Mouse (Mus musculus) thymus, adult 2 months (tissue): ENCODE measurements around the gene Exoc7.

Source experiments
- CTCF ChIP-seq: fragments of 200-500 bp; IDR thresholded peaks from 2 replicates; pipeline ENCODE4 v1.5.1; 2012; ENCODE audit warnings: mild to moderate bottlenecking, control low read depth, low read length, moderate library complexity, borderline replicate concordance; ENCODE audit not compliant: control insufficient read depth, poor library complexity, insufficient read depth; ENCODE audit errors: extremely low read depth
- POLR2A ChIP-seq: fragments of 200-500 bp; IDR thresholded peaks from 2 replicates; pipeline ENCODE4 v1.6.1; 2012; ENCODE audit warnings: mild to moderate bottlenecking, low read length, control low read depth, moderate library complexity; ENCODE audit not compliant: control insufficient read depth, poor library complexity, insufficient read depth; ENCODE audit errors: extremely low read depth

DNA sequence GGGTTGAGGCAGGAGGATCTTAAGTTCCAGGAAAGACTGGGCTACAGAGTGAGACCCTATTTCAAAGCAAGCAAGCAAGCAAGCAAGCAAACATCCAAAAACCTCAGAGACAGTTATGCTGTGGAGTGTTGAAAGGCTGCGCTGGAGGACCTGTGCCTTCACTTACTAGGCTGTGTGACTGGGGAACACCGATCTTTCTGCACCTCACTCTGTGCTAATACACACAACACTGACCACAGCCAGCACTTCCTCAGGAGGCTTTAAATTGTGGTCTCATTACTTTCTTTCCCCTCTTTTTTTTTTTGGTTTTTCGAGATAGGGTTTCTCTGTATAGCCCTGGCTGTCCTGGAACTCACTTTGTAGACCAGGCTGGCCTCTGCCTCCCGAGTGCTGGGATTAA, 41.2 kb downstream of the Exoc7 start:
- no peak for TF ChIP-seq POLR2A
- no peak for TF ChIP-seq CTCF
